Mouse (Mus musculus): ENCODE results near the gene Zbtb46.

Gene Zbtb46

DNA sequence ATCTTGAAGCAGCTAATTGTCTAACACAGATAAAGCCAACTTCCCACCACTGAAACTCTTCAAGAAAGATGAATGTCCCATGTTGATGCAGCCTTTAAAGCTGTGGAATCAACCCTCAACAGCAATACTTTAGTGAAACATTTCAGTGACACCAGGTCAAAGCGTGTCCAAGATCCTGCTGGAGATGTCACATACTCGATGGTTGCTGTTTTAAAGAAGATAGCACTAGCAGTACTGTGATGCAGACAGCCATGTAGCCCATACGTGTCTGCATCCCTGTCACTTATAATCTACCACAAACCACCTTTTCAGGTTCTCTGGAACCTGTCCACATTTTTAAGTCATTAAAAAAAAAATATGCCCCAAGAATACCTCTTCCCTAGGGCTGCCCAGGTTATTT is 55.5 kb downstream of the Zbtb46 start:
- no peak for ATAC-seq (ENCODE audit: low TSS enrichment)

DNA sequence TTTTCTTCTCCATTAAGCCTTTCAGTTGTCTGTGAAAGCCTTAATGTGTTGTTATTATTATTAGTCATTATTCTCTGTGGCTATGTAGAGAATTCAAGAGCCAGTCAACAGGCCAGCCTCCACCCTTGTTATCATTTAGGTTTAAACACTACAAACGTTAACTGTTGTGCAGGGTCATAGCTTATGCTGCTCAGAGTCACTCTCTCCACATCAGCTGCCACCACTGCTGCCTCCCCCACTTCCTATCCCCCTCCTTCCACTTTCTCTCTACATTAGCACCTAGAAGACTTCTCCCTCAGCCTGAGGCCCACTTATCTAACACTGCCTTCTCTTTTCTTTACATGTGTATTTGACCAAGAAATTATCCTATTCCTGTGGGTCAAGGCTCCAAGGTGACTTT is 57.7 kb downstream of the Zbtb46 start:
- ATAC-seq (ENCODE audit: low TSS enrichment) = no peak

DNA sequence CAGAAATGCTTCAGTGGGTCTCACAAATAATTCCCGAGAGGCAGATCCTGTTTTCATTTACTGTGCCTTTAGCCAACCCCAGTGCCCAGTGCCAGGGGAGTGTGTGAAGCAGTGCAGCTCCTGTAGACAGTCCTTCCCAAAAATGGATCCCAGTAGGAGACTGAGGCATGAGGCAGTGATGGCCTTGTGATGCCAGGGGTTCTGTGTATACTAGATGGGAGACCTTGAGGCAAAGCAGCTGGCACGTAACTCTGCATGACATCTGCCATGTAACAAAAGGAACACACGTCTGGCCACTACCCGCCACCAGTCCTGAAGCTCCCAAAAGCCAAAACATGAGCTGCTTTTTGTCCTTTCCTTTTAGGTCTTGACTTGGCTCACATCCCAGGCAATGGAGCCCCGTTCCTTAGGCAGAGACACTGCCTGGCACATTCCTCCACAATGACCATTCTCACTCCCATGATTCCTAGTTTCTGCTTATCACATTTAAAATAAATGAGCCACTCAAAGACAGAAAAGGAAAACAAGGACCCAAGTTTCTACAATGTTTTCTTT is 61.9 kb downstream of the Zbtb46 start:
- ATAC-seq (ENCODE audit: low TSS enrichment) = no peak

- no peak for ATAC-seq (ENCODE audit: low TSS enrichment)
Observed at GRCm38 (mm10) chr2:181394086-181394485, 65.1 kb downstream of the Zbtb46 start.

DNA sequence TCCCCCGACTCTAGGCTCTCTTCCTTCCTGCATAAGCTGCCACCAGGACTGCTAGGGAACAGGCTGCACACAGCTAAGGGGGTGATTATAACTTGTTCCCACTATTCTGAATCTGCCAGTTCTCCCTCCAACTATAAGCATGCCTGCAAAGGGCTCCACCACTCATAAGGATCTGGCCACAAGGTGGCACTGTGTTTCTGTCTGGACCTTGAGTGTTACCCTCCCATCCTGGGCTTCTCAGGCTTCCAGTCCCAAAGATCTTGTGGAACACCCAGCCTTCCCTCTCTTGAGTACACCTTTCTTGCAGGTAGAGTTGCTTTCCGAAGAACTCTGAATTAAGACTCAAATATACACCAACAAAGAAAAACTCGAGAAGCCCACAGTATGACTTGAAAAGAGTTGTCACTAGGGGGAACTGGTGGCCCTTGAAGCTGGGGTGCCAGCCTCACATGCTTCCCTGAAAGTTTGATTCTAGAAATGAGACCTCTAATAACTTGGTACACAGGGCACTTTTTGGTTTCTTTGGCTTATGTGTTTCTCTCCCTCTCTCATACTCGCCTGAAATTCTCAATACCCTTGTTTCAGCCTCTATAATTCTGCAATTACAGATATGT is 66.5 kb downstream of the Zbtb46 start:
- peak; percentile 89 for ATAC-seq (ENCODE audit: low TSS enrichment)

DNA sequence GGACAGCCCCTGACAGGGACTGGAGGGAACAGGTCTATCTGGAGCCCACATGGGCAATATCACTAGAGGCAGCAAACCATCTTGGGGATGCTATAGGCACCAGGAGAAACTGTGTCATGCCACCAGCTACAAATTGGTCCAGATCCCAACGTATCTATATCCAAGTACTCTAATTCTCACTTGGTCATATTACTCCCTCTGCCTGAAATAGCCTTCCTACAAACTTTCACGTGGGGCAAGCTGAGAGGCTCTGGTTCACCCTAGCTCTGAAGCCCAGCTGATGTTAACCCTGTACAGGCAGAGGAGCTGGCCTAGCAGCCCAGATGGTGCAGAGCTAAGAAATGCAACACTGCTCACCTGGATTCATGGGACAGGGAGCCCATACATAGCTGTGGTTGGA is 67.7 kb downstream of the Zbtb46 start:
- ATAC-seq (ENCODE audit: low TSS enrichment) = no peak

- no peak for ATAC-seq (ENCODE audit: low TSS enrichment)
Observed at GRCm38 (mm10) chr2:181391022-181391421, 68.2 kb downstream of the Zbtb46 start.

DNA sequence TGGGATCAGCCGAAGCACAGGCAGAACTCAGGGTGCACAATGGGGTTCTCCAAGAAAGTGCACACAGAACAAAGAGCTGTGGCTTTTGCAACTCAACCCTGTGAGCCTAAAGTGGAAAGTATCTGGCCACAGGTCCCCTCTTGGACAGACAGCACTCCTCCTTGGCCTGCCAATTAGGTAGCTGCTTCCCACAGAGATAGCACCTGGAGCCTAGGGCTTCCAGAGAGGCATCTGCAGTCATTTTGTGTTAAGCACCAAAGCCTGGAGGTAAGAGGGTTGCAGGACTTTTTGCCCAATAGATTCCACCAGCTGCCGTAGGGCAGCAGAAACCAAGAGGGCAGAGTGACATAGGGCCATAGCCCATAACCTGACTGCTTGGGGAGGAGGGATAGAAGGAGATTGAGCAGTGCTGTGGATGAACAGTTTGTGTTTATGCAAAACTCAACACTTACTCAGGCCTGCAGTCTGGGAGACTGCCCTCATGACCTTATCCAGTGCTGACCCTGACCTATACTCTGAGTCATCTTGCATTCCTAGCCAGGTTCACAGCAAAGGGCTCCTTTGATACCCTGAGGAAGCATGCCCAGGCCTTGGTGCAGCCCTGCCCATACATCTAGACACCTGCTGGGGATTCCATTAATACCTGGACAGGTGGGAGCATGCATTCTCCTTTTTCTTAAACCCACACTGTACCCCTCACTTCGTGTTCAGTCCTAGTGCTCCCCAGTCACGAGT is 68.9 kb downstream of the Zbtb46 start:
- no peak for ATAC-seq (ENCODE audit: low TSS enrichment)

GRCm38 (mm10) chr2:181386663-181387210 is 72.5 kb downstream of the Zbtb46 start:
- no peak for ATAC-seq (ENCODE audit: low TSS enrichment)

DNA sequence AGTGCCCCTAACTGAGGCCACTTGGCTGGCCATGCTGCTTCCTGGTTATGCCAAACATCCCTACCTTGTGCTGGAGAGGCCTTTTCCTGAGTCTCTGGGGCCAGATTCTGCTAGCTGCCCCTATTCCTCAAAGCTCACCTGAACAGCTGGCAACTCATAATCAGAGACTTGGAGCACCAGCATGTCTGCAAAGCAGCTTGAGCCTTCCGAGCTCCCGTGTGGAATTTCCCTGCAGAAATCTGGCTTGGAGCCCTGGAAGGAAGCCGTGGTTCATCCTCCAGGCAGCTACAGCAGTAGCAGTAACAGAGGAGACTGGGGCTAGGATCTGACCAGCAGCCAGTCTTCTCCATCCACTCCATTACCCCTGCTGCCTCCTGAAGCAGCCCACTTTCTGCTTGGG is 73.3 kb downstream of the Zbtb46 start:
- ATAC-seq (ENCODE audit: low TSS enrichment) = peak; percentile 76

- ATAC-seq (ENCODE audit: low TSS enrichment) = no peak
Observed at GRCm38 (mm10) chr2:181384919-181385391, 74.3 kb downstream of the Zbtb46 start.

DNA sequence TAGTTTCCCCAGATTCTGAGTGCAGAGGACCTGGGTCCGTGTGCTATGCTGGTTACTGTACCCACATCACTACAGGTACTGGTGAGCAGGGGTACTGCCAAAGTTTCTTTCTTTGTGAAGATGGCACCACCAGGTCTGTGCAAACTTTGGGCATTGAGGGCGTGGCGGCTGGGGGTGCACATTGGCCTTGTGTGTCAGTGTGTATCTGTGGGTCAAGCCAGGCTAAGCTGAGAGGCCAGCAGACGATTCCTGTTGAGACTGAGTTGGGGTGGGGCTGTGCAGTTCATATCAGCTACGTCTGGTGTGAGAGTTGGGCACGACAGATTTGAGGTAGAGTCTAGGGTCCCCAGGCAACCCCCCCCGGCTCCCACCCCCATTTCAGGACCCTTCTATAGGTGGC is 74.8 kb downstream of the Zbtb46 start:
- no peak for ATAC-seq (ENCODE audit: low TSS enrichment)

DNA sequence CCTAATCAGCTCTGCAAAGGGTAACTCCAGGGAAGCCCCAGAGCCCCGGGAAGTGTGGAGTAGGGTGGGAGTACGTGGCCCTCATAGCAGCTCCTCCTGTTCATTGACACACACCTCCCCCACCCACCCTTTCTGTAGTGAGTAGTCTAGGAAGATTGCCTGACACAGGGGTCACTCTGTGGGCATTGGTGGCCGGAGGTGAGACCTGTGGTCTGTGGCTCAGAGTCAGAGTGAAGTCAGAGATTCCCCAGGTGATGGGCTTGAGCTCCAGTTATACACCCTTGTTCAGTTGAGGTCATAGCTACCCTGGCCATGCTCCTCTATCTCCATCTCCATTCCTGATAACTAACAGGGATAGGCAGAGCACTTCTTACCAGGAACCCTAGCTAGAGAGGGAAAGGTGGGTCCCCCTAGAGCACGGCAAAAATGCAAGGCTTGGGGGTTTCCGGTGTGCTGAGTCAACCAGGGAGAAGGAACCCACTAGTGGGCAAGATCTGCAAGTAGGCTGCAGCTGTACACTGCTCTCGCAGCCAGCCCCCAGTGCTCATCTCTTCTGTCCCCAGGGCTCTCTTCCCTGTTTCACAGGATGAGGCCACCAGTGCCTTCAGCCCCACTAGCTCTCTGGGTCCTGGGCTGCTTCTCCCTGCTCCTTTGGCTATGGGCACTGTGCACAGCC is 77.5 kb downstream of the Zbtb46 start:
- no peak for ATAC-seq (ENCODE audit: low TSS enrichment)

GRCm38 (mm10) chr2:181381107-181381506 is 78.1 kb downstream of the Zbtb46 start:
- ATAC-seq (ENCODE audit: low TSS enrichment) = no peak

- no peak for ATAC-seq (ENCODE audit: low TSS enrichment)
Observed at GRCm38 (mm10) chr2:181380251-181380650, 79.0 kb downstream of the Zbtb46 start.

GRCm38 (mm10) chr2:181379778-181380177 is 79.4 kb downstream of the Zbtb46 start, which contains the start of gene Lime1:
Gene Lime1, plus strand, starts transcription at chr2:181380078.
- ATAC-seq (ENCODE audit: low TSS enrichment) = no peak

GRCm38 (mm10) chr2:181378701-181379100 is 80.5 kb downstream of the Zbtb46 start:
- no peak for ATAC-seq (ENCODE audit: low TSS enrichment)

DNA sequence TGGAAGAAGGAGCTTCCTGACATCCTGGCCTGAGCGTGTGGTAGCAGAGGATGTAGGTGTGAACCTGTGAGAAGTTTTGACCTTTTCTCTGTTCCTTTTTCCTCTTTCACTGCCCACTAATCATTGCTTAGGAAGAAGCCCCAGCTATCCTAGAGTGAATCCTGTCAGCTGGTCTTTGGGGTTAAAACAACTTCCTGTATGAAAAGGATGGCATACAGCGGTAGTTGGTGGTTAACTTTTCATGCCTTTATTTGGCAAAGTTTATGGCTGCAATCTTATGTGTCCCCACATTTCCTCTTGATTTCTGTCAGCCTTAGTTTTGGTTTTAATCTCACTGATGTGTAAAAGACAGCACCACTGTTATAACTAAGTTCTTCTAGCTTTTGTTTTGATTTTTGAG is 82.0 kb downstream of the Zbtb46 start:
- ATAC-seq (ENCODE audit: low TSS enrichment) = no peak

- ATAC-seq (ENCODE audit: low TSS enrichment) = no peak
Observed at GRCm38 (mm10) chr2:181375787-181376186, 83.4 kb downstream of the Zbtb46 start.

- ATAC-seq (ENCODE audit: low TSS enrichment) = no peak
Observed at GRCm38 (mm10) chr2:181370001-181370400, 89.2 kb downstream of the Zbtb46 start.

DNA sequence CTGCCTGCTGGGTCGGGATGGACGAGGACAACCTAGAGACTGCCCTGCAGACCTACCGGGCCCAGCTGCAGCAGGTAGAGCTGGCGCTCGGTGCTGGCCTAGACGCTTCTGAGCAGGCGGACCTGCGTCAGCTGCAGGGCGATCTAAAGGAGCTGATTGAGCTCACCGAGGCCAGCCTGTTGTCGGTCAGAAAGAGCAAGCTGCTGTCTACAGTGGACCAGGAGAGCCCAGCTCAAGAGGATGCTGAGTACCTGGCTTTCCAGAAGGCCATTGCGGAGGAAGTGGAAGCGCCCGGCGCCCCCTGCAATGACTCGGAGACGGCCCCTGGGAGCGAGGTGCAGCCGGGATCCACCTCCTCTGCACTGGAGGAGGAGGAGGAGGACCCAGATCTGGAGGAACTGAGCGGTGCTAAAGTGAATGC is 93.6 kb downstream of the Zbtb46 start:
- ATAC-seq (ENCODE audit: low TSS enrichment) = peak; percentile 42; the same call in 1 of the 2 replicates
